Mouse (Mus musculus): ENCODE data around the gene Pdk1. TPM values are rescaled to one million over a fixed set of nuclear protein-coding genes. Genes with fewer than 3 reads are reported as not detected.

Pdk1 gene
- total RNA-seq, 2 experiments from 2014 or later, result 66.4 to 80.4 TPM

GRCm38 (mm10) chr2:71937649-71938308 is 64.8 kb downstream of the Pdk1 start:
- DNase-seq, result no peak

- DNase-seq, result no peak
Measured at GRCm38 (mm10) chr2:71938716-71939393, 65.8 kb downstream of the Pdk1 start.

- DNase-seq, result no peak
Measured at GRCm38 (mm10) chr2:71941005-71941720, 68.1 kb downstream of the Pdk1 start.

- DNase-seq, result no peak
Measured at GRCm38 (mm10) chr2:71941721-71942087, 68.7 kb downstream of the Pdk1 start.

GRCm38 (mm10) chr2:71951212-71951611 is 78.2 kb downstream of the Pdk1 start:
- DNase-seq, result no peak

Other genes with a start within 250 kb of the Pdk1 start
- 100 to 1,000 TPM; 145 to 179 TPM for gene Itga6, start 127.6 kb upstream of the Pdk1 start, total RNA-seq (2021)
- 100 to 1,000 TPM; 131 to 173 TPM for gene Rapgef4, start 108.0 kb downstream of the Pdk1 start, total RNA-seq (2021)